Mouse (Mus musculus) left cerebral cortex, postnatal 36 days (tissue): ENCODE measurements around the gene Clpp. TPM values are rescaled to one million over a fixed set of nuclear protein-coding genes. Genes with fewer than 3 reads are reported as not detected.

Experiments used
- DNase-seq, 2 experiments: peaks; one replicate each; pipeline ENCODE4 v3.0.0; 2021 to 2022; ENCODE audit warnings: low spot score in 2 of 2, mixed read lengths in 1 of 2
- intact Hi-C: fragments of 180-260 bp; cut with DNase I; formaldehyde crosslinking; loops from one replicate; pipeline ENCODE4 v1.15.1; 2025
- total RNA-seq, 2 experiments: library from RNA; stranded (reverse); gene quantifications; 2 replicates each; pipeline ENCODE4 v1.2.3; 2021

Clpp gene
- 10 to 100 TPM; 66.6 to 68.3 TPM for total RNA-seq

DNA sequence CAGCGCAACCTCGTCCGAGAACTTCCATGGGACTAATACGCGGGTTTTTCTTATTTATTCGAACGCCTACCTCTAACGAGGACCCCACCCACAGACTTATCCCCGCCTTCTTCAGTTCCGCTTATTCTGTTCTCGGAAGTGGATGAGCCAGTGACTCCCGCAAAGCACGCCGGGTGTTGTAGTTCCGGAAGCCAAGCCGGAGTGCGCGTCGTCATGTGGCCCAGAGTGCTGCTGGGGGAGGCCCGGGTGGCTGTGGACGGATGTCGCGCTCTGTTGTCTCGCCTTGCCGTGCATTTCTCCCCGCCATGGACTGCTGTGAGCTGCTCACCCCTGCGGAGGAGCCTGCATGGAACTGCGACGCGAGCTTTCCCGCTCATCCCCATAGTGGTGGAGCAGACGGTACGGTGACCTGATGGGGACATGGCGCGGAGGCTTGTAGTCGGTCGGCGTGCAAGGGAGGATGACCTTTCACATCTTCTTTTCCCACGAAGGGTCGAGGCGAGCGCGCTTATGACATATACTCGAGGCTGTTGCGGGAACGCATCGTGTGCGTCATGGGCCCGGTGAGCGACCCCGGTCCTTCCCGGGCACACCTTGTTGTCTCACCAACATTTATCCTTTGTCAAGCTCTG lies at the start of gene Clpp:
Gene Clpp (plus strand): TSS at position 191 of the 632 bp plus-strand sequence.
- intact Hi-C loops = loop anchor here (1.0 to 10.0 kb wide), 2 partner anchors 21 to 175 kb away; partner anchors contain the start of genes Gm17949 and Gtf2f1
- DNase-seq = peak; percentile 94

DNA sequence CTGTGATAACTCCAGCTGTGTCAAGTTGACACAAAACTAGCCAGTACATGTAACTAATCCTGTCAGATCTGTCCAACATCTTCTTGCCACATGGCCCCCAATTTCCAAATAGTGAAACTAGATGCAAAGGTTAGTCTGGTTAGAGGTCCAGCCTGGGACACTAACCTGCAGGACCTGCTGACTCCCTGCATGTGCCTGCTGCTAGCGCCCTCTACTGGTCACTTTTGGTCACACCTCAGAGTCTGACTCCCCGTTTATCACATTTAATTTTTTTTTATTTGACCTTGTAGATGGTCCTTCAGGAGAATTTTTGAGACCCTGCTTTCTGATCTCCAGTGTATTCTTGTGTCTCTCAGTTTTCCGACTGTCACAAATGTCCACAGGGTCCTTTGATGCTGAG lies 39.2 kb upstream of the Clpp start:
- DNase-seq = no peak
- intact Hi-C loops = no loop called here

DNA sequence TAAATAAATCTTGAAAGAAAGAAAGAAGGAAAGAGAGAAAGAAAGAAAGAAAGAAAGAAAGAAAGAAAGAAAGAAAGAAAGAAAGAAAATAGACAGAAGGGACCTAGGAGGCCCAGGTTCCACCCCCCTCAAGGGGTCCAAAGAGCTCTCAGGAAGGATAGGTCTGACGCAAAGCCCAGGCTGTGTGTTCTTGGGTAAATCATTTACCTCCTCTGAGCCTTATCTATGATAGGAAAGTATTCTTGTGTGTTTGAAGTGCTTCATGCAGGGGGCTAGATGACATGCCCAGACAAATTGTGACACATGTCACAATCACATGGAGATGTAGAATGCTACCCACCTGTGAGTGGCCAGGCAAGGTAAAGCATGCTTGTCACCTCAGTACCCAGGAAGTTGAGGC lies 37.5 kb upstream of the Clpp start:
- no peak for DNase-seq
- intact Hi-C loops = no loop called here

DNA sequence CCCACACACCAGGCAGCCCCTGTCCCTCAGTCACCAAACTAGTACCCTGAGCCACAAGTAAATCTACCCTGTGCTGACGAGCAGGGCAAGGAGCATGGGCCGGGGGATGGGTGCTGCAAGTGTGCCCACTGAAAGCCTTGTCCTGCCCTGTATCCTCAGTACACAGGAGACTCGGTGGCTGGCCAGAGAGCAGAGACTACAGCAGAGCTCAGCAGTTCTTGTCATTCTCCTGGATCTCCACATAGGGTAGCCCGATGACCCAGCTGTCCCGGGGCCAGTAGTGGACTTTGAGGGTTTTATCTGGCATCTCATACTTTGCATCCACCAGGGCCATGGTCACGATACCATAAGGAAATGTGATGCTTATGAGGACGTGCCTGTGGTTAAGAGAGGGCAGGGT lies 35.2 kb upstream of the Clpp start:
- DNase-seq = no peak
- intact Hi-C loops = no loop called here

DNA sequence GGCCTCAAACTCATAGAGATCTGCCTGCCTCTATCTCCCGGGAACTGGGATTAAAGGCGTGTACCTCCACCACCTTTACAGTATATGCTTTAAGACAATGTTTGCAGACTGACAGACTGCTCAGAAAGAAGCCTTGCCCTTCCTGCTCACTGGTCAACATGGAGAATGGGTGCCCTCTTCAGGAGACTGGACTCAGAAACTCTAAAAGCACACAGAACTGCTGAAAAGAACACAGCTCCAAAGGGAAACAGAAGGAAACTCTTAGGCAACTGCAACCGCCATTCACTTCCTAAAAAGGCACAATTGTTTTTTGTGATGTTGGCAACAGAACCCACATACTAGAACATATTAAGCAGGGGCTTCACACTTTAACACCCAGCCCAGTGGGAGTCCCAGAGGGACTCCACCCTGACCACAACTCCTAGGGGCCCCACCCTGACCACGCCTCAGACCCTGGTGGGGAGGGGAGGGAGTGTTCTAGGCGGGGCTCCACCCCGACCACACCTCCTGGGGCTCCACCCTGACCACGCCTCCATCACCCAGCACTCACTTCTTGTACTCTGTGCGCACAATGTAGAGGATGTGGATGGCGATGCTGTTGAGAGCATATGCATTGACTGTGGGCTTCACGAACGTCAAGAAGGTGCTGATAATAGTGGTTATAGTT lies 32.2 kb upstream of the Clpp start:
- intact Hi-C loops = no loop called here
- no peak for DNase-seq

DNA sequence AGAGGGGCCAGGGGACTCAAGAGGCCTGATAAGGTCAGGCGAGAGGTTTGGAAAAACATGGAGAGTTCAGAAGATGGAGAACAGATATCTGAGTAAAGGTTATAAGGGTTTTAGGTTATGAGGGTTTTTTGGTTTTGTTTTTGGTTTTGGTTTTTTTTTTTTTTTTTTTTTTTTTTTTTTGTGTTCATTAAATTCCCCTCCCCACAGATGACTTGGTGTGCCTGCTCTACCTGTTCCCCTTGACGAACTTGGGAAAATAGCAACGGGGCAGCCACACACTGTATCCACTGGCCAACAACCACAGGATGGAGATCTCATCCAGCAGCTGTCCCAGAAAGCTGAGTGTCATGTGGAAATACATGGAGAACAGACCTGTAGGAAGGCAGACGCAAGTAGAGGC lies 31.4 kb upstream of the Clpp start:
- no peak for DNase-seq
- intact Hi-C loops = no loop called here

DNA sequence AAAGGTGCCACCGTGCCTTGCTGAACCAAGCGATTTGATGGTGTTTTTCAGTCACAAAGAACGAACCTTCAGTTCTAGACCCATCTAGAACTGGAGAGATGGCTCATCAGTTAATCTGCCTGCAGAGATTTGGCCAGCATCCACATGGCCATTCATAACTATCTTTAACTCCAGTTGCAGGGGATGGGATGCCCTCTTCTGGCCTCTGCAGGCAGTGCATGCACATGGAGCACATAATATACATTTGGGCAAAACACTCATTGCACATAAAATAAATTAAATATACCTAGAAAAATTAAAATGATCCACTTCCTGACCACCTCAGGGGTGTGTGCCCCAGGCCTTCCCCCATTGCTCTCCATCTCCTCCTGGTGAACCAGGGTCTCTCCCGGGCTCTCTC lies 28.2 kb upstream of the Clpp start:
- DNase-seq = no peak
- intact Hi-C loops = no loop called here

DNA sequence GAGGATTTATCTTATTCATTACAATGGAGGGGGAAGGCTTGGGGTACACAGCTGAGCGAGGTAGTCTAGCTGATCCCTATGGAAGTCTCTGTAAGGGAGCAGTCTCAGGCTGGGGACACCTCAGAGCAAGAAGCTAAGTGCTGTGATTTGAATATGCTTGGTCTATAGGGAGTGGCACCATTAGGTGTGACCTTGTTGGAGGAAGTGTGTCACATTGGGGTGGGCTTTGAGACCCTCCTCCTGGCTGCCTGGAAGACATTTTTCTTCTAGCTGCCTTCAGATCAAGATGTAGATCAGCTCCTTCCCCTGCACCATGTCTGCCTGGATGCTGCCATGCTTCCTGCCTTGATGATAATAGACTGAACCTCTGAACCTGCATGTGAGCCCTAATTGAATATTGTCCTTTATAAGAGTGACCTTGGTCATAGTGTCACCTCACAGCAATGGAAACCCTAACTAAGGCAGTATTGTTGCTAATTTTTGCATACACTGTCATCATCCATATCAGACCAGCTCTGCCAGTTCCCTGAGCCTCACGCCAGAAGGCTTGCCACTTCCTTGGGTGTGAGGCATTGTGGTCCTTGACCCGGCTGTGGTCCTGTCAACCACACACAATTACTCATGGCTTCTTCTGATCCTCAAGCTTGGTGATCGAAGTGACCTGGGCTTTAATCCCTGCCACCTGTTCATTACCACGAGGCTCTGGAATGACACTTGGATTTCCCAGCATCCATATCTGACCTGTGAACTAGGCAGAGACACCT lies 27.3 kb upstream of the Clpp start:
- intact Hi-C loops = no loop called here
- DNase-seq = no peak

DNA sequence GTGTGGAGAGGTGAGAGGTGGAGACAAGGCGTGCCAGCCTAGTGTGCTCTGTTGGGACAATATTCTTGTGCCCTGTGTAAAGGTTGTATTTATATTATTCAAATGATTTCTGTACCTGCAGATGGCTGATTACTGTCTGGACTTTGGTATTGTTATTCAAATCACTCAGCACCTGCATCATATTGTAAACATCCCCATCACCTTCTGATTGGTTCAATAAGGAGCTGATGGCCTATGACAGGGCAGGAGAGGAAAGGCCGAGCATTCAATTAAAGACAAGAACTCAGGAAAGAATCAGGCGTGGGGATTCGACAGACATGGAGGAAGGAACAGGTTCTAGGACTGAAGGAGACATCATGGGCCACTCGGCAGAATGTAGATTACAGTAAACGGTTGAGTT lies 26.5 kb upstream of the Clpp start:
- DNase-seq = no peak
- intact Hi-C loops = no loop called here

DNA sequence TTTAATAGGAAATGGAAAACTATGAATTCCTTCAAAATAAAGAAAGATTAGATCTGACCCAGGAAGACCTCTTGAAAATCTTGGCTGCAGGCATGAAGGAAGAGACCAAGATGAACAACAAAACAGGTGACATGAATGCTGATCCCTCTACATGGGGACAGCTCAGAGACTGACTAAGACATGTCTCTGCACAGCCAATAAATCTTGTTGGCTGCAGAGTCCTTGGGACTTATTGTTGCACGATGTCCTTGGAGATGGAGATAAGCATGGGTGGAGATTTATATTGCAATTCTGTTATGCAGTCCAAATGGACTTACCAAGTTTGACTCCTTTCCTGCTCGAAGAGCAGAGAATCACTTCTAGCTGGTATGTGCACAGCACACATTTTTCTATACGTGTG lies 20.8 kb upstream of the Clpp start:
- intact Hi-C loops = no loop called here
- DNase-seq = no peak

DNA sequence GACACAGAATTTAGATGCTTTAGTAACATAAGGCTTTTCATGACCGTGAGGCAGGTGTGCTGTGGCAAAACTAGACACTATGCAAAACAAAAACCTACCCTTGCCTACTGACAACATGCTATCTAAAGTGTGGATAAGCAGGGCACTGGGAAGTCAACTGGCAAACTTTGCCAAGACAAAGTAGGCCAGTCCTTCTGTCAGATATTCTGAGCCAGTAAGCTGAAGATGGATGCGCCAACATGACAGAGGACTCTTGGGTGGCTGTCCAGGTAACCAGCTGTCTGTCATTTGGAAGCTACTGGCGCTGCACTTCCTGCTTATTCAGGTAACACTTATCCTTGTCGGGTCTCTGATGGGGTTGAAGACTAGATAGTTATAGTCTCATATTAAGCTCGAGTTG lies 20.0 kb upstream of the Clpp start:
- intact Hi-C loops = no loop called here
- DNase-seq = no peak

DNA sequence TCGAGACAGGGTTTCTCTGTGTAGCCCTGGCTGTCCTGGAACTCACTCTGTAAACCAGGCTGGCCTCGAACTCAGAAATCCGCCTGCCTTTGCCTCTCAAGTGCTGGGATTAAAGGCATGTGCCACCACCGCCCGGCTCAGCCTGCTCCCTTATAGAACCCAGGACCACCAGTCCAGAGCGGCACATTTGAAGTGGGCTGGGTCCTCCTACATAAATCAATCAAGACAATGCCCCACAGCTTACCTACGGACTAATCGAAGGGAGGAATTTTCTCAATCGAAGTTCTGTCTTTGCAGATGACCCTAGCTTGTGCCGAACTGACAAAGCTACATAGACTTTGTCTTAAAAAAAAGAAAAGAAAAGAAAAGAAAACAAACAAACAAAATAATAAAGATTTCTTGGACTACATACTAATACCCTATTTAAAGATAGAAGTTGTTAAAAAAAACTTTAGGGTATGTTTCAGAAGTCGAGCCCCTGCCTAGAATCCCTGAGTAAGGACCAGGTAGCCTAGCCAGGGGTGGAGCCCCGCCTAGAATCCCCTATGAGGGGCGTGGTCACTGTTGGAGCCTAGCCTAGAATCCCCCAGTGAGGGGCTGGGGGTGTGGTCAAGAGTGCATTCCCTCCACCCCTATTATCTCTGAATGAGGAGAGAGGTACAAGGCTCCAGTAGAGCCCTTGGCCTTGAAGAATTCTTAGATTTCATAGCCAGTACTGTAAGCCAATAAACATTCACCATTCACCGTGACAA lies 16.0 kb upstream of the Clpp start:
- no peak for DNase-seq
- intact Hi-C loops = no loop called here

DNA sequence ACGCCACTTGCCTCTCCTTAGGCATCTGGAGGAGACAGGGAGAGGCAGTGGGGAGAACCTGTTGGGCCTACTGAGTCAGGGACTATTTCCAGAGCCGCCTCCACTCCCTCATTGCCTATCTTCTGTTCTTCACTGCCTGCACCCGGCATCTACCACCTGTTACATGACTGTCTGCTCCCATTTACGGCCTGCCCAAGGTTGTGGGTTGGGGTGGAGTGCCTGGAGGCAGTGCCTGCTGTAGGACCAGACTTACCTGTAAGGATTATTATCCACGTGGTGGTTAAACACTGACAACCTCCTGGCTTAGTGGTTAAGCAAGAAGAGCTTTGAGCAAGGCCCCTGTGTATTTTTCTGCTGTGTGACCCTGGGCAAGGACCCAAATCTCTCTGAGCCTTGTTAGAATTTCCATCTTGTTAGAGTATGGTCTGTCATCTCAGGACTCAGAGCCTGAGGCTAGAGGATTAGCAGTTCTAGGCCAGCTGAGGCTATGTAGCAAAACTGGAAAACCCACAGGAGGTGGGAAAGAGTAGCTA lies 15.3 kb upstream of the Clpp start:
- no peak for DNase-seq
- intact Hi-C loops = no loop called here

DNA sequence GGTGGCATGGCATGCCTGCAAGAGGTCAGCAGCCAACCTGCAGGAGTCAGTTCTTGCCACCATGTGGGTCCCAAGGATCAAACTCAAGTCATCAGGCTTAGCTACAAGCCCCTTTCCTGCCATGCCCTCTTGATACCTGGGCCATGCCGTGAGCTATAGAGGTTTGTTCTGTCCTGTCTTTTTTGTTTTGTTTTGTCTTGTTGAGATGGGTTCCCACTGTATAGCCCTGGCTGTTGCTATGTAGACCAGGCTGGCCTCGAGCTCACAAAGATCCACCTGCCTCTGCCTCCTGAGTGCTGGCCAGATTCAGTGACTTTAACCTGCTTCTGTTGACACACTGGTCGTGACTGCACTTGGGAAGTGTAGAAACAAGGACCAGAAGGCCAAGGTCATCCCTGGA lies 14.7 kb upstream of the Clpp start:
- DNase-seq = no peak
- intact Hi-C loops = no loop called here

DNA sequence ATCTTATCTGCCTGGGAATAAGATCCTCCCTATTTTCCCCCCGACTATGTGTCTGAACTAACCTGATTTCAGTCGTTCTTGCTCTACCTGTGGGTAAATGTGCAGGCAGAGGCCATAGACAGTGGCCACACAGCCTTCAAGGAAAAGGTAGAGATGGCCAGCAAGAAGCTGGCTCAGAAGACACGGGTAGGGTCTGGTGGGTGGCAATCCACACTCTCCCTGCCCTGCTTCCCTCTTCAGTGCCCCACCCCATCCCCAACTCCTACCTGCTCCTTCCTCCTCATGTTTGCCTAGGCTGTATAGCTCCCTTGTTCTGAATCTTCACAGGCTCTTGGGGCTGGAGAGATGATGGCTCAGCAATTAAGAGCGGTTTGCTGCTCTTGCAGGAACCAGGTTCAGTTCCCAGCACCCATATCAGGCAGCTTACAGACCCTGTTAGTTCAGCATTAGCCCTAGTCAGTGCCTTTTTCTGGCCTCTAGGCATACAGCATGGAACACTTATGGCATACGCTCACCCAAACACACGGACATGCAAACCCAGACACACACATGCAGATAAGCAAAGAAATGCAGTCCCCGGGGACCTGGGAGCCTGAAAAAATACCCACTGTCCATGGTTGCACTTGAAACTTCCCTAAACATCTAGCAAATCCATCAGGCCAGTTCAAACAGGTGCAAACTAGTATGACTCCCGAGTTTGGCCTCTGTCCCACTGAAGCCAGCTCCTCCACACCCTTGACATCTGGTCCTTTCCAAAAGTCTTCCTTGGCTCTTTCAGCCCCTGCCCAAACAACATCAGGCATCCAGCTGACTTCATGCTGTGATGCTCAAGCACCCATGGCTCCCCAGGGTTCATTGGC lies 13.3 kb upstream of the Clpp start:
- intact Hi-C loops = no loop called here
- DNase-seq = no peak

DNA sequence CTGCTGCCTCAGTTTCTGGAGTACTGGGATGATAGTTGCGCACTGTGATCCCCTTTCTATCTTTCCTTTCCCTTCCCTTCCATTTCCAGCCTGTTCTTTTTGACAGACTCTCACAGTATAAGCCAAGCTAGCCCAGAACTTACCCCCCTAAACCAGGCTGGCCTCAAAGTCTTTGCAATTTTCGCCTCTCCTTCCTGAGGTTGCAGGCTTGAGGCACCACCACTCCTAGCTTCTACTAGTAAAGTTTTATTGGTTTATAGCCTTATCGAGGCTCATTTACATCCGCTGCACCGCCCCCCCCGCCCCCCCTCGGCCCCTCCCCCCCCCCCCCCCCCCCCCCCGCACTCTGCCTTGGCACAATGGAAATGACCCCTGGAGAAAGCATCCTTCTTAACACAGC lies 10.6 kb upstream of the Clpp start:
- no peak for DNase-seq
- intact Hi-C loops = no loop called here

DNA sequence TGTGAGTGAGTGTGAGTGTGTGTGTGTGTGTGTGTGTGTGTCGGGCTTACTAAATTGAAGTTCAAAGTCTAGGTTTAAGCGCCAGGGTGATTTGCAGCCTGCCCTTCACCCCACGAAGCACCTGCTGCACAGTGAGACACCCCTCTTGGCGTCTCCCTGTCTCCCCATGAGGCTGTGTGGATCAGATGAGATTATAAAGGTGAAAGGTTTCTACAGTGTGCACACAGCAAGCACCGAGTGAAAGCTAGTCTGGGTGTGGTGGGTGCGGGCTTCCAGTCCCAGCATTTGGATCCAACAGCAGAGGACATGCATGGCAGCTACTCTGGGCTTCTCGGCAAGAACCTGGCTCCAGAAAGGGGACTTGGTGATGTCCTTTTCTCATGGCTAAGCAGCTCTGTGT lies 9.1 kb upstream of the Clpp start:
- no peak for DNase-seq
- intact Hi-C loops = loop anchor here (10.0 kb wide), 1 partner anchor 176 kb away; no protein-coding TSS in a partner anchor

DNA sequence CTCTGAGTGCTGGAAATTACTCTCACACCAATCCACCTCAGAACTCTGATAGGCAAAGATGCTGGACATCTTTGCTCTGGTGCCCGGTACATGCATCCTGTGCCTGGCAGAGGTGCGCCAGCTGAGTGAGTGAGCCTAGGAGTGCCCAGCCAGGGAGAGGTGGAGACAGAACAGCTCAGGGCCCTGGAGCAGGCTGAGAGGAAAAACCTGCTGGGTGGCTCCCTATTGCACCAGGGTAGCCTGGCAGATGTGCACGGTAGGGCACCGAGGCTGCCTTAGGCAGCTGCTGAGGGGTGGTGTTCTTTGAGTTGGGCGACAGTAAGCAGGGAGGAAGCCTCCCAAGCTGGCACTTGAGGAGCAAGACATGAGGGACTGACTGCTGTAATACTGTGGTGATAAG lies 8.1 kb upstream of the Clpp start, which contains the start of gene Acer1:
Gene Acer1 (minus strand): TSS at position 114 of the 400 bp plus-strand sequence.
- DNase-seq = no peak
- intact Hi-C loops = loop anchor here (10.0 kb wide), 1 partner anchor 177 kb away; no protein-coding TSS in a partner anchor

DNA sequence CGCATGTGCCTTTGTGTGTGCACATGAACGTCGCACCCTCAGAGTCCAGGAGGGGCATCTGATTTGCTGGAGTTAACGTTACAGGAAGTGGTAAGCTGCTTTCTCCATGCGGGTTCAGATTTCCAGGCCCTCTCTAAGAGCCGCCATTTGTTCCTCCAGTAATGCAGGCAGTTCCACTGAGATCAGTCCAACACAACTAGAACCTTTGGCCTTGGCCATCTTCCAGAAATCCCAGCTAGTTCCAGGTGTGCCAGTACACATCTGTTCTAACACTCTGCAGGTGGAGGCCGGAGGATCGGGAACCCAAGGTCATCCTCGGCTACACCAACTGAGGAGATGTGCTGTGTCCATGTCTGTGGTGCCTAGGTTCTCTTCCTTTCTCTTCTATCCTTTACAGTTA lies 5.2 kb upstream of the Clpp start:
- intact Hi-C loops = loop anchor here (10.0 kb wide), 1 partner anchor 180 kb away; no protein-coding TSS in a partner anchor
- no peak for DNase-seq
